In the genomic region with DNA sequence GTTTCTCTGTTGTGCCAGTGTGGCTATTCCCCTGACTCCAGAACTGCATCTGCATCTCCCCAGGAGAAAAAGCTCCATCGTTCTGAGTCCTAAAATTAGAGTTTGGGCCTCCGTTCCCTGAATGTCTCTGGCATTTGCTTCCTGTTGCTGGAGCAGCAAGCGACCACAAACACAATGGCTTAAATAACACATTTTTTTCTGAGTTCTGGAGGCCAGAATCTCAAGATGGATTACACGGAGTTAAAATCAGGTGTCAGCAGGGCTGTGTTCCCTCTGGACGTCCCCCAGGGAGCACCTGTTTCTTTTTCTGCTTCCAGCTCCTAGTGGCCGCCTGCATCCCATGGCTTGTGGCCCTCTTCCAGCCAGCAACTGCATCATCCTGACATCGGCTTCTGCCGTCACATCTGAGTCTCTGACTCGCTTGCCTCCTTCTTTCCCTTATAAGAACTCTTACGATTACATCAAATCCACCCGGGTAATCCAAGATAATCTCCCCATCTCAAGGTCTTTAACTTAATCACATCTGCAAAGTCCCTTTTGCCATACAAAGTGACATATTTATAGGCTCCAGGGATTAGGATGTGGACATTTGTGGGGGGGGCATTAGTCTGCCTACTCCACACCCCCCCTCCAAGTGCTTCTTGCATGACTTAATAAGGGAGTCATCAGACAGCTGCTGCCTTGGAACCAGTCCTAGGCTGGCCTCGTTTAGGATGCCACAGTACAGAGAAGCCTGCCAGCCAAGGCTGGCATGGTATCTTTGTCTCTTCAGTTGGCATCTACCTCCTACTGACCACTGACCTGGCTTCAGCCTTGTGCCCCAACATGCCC, we compare ENCODE assay signal across 12 mouse cellular contexts. TPM values are rescaled to one million over a fixed set of nuclear protein-coding genes. Genes with fewer than 3 reads are reported as not detected.
A peak's percentile ranks its signal among the peaks of the same experiment; 100 is the strongest.
DNase-seq lines count a peak whose midpoint lies in the region; ATAC-seq and TF ChIP-seq lines count a peak whose summit lies in the region.
"Had no signal": no experiment of that assay in that cellular context is flagged by ENCODE, and none has a peak within 500 bp of the region (broad histone marks: within the 10 kb centered on the region; RNA-seq: fewer than 3 reads in every experiment).

No protein-coding gene starts in this region.

- 0 out of 2 replicates have a peak overlapping the region, but pooled peaks have one; percentile 2 for H3K9ac ChIP-seq in forebrain, embryonic 13.5 days
- no peak overlapping the region for H3K9ac ChIP-seq in forebrain, embryonic 11.5 days (ENCODE audit: low read length)
- no peak overlapping the region for H3K9ac ChIP-seq in hindbrain, postnatal 0 days (replicated peaks; ENCODE audit: low read length)
- no peak overlapping the region for H3K9ac ChIP-seq in stomach, embryonic 16.5 days (ENCODE audit: low read length)
- H3K9ac ChIP-seq: lung, embryonic 14.5 days had no signal

- no peak overlapping the region for H3K27ac ChIP-seq in forebrain, embryonic 13.5 days
- H3K27ac ChIP-seq in forebrain, embryonic 11.5 days (ENCODE audit: low read depth, low read length): no peak overlapping the region
- H3K27ac ChIP-seq in hindbrain, postnatal 0 days: peak overlapping the region; percentile 37; the same call in 1 of the 2 replicates
- peak overlapping the region; percentile 56 for H3K27ac ChIP-seq in stomach, embryonic 16.5 days (ENCODE audit: low read length)
- no peak overlapping the region for H3K27ac ChIP-seq in thymus, adult 2 months (ENCODE audit: control insufficient read depth, insufficient read depth, low read length)

- no peak for DNase-seq in forebrain, embryonic 11.5 days (ENCODE audit: low spot score)
- DNase-seq in right cerebral cortex, adult 18-20 months: peak; percentile 46
- no peak for DNase-seq in right cerebral cortex, postnatal 36 days (ENCODE audit: low spot score in 2 of 2)
- DNase-seq in hindbrain, postnatal 0 days (ENCODE audit: low spot score): peak; percentile 84
- no peak for DNase-seq in adrenal gland, postnatal 4 days (ENCODE audit: low spot score in 2 of 2)
- no peak for DNase-seq in thymus, adult 2 months
- DNase-seq: kidney, adult 2 months; lung, embryonic 14.5 days; right cerebral cortex, postnatal 4 days had no signal

- no peaks in the 10 kb centered on the region for H3K36me3 ChIP-seq in forebrain, embryonic 13.5 days (ENCODE audit: poor library complexity, severe bottlenecking)
- no peaks in the 10 kb centered on the region for H3K36me3 ChIP-seq in forebrain, embryonic 11.5 days (ENCODE audit: control insufficient read depth, insufficient read depth, low read length)
- no peaks in the 10 kb centered on the region for H3K36me3 ChIP-seq in hindbrain, postnatal 0 days (ENCODE audit: insufficient read depth, low read length)
- H3K36me3 ChIP-seq in stomach, embryonic 16.5 days (ENCODE audit: control insufficient read depth, insufficient read depth, low read length): no peaks in the 10 kb centered on the region
- no peaks in the 10 kb centered on the region for H3K36me3 ChIP-seq in thymus, adult 2 months (ENCODE audit: control insufficient read depth, insufficient read depth, low read length)

- no peak; the same call in 1 of the 2 replicates for TF ChIP-seq CTCF in hindbrain, postnatal 0 days (IDR thresholded peaks at IDR 0.05; ENCODE audit: low read depth)
- no peak for TF ChIP-seq CTCF in thymus, adult 2 months (IDR thresholded peaks at IDR 0.05; ENCODE audit: borderline replicate concordance, control insufficient read depth, extremely low read depth, insufficient read depth, low read length, poor library complexity)

- H3K27me3 ChIP-seq in forebrain, embryonic 13.5 days: no peaks in the 10 kb centered on the region
- no peaks in the 10 kb centered on the region; the same call in 1 of the 2 replicates for H3K27me3 ChIP-seq in forebrain, embryonic 11.5 days (ENCODE audit: control insufficient read depth, insufficient read depth, low read length)
- H3K27me3 ChIP-seq in hindbrain, postnatal 0 days (ENCODE audit: insufficient read depth, low read length): no peaks in the 10 kb centered on the region
- H3K27me3 ChIP-seq in stomach, embryonic 16.5 days (ENCODE audit: control insufficient read depth, insufficient read depth, low read length): no peaks in the 10 kb centered on the region; the same call in 1 of the 2 replicates
- H3K27me3 ChIP-seq in thymus, adult 2 months (ENCODE audit: control insufficient read depth, insufficient read depth, low read length): no peaks in the 10 kb centered on the region

- WGBS in forebrain, embryonic 13.5 days: 49% methylated on average over 12 of the region's 12 CpGs
- WGBS in forebrain, embryonic 11.5 days: 58% methylated on average over 12 of the region's 12 CpGs
- 24% methylated on average over 12 of the region's 12 CpGs for WGBS in hindbrain, postnatal 0 days
- WGBS in stomach, embryonic 16.5 days: 38% methylated on average over 12 of the region's 12 CpGs
- WGBS in thymus, adult 2 months: 86% methylated on average over 12 of the region's 12 CpGs

- no peak for TF ChIP-seq POLR2A in thymus, adult 2 months (IDR thresholded peaks at IDR 0.05; ENCODE audit: control insufficient read depth, extremely low read depth, insufficient read depth, low read length, poor library complexity)

- no peak overlapping the region for H3K4me3 ChIP-seq in forebrain, embryonic 13.5 days
- H3K4me3 ChIP-seq in forebrain, embryonic 11.5 days (ENCODE audit: low read depth, low read length): no peak overlapping the region
- no peak overlapping the region for H3K4me3 ChIP-seq in hindbrain, postnatal 0 days (ENCODE audit: low read length)
- H3K4me3 ChIP-seq in stomach, embryonic 16.5 days (replicated peaks; ENCODE audit: low read length): no peak overlapping the region
- no peak overlapping the region for H3K4me3 ChIP-seq in thymus, adult 2 months (ENCODE audit: control insufficient read depth, insufficient read depth, low read length)

- no peaks in the 10 kb centered on the region for H3K9me3 ChIP-seq in forebrain, embryonic 13.5 days (replicated peaks)
- H3K9me3 ChIP-seq in forebrain, embryonic 11.5 days (ENCODE audit: control insufficient read depth, low read length): no peaks in the 10 kb centered on the region
- H3K9me3 ChIP-seq in hindbrain, postnatal 0 days (ENCODE audit: low read length): no peaks in the 10 kb centered on the region
- H3K9me3 ChIP-seq in stomach, embryonic 16.5 days (replicated peaks; ENCODE audit: control insufficient read depth, low read length): no peaks in the 10 kb centered on the region

- no peak for ATAC-seq in forebrain, embryonic 13.5 days
- ATAC-seq in forebrain, embryonic 11.5 days (replicated peaks; ENCODE audit: low FRiP score): no peak
- peak; percentile 54 for ATAC-seq in hindbrain, postnatal 0 days
- ATAC-seq in stomach, embryonic 16.5 days (ENCODE audit: insufficient read depth, low FRiP score): peak; percentile 71

- no peak overlapping the region for H3K4me2 ChIP-seq in forebrain, embryonic 13.5 days
- H3K4me2 ChIP-seq in forebrain, embryonic 11.5 days (ENCODE audit: low read depth, low read length, severe bottlenecking): no peak overlapping the region
- no peak overlapping the region for H3K4me2 ChIP-seq in hindbrain, postnatal 0 days (ENCODE audit: low read depth, low read length)
- H3K4me2 ChIP-seq in stomach, embryonic 16.5 days (ENCODE audit: low read depth, low read length): no peak overlapping the region
- H3K4me2 ChIP-seq: lung, embryonic 14.5 days had no signal

- H3K4me1 ChIP-seq in forebrain, embryonic 13.5 days: peaks cover 51% of the 10 kb centered on the region
- peaks cover 3% of the 10 kb centered on the region for H3K4me1 ChIP-seq in forebrain, embryonic 11.5 days (replicated peaks; ENCODE audit: control insufficient read depth, insufficient read depth, low read length)
- H3K4me1 ChIP-seq in hindbrain, postnatal 0 days (ENCODE audit: insufficient read depth, low read length): peaks cover 20% of the 10 kb centered on the region
- peaks cover 8% of the 10 kb centered on the region for H3K4me1 ChIP-seq in stomach, embryonic 16.5 days (ENCODE audit: control insufficient read depth, insufficient read depth, low read length)
- no peaks in the 10 kb centered on the region for H3K4me1 ChIP-seq in thymus, adult 2 months (replicated peaks; ENCODE audit: control insufficient read depth, insufficient read depth, low read length)

RNA-seq across cellular contexts. Expression of a gene that starts 21.0 kb away (rescaled TPM):
- 47.8 and 50.6 TPM in 2 replicates for polyA plus RNA-seq in forebrain, embryonic 13.5 days (2015; fragmentation: Nextera tagmentation; extraction: Ambion mirVana)
- 28.1 and 34.5 TPM in 2 replicates for polyA plus RNA-seq in forebrain, embryonic 11.5 days (2014; fragmentation: Nextera tagmentation; extraction: Ambion mirVana)
- 179 and 205 TPM in 2 replicates for total RNA-seq in hindbrain, postnatal 0 days (2014; rRNA removed)
- polyA plus RNA-seq in hindbrain, postnatal 0 days (2015; fragmentation: Nextera tagmentation; extraction: Ambion mirVana): 139 and 141 TPM in 2 replicates
- polyA plus RNA-seq in stomach, embryonic 16.5 days (2015; fragmentation: Nextera tagmentation; extraction: Ambion mirVana): 22.8 and 23.0 TPM in 2 replicates
- 1 to 10 TPM; 8.9 to 9.1 TPM for total RNA-seq in adrenal gland, postnatal 4 days (2021)
- polyA plus RNA-seq in thymus, adult 2 months (2012; rRNA removed): 7.5 and 10.3 TPM in 2 replicates

RNA-seq across cellular contexts. Expression of a gene that starts 49.6 kb away (rescaled TPM):
- polyA plus RNA-seq in forebrain, embryonic 13.5 days (2015; fragmentation: Nextera tagmentation; extraction: Ambion mirVana): 1.0 and 2.2 TPM in 2 replicates
- polyA plus RNA-seq in forebrain, embryonic 11.5 days (2014; fragmentation: Nextera tagmentation; extraction: Ambion mirVana): 1.2 and 1.9 TPM in 2 replicates
- total RNA-seq in hindbrain, postnatal 0 days (2014; rRNA removed): 3.6 and 4.5 TPM in 2 replicates
- polyA plus RNA-seq in hindbrain, postnatal 0 days (2015; fragmentation: Nextera tagmentation; extraction: Ambion mirVana): 3.0 and 4.8 TPM in 2 replicates
- polyA plus RNA-seq in stomach, embryonic 16.5 days (2015; fragmentation: Nextera tagmentation; extraction: Ambion mirVana): 4.7 and 5.1 TPM in 2 replicates
- total RNA-seq in adrenal gland, postnatal 4 days (2021): 1 to 10 TPM in 1 of 2 experiments, under 1 TPM in 1; 0.11 to 1.9 TPM
- polyA plus RNA-seq in thymus, adult 2 months (2012; rRNA removed): 0.18 and 0.96 TPM in 2 replicates
- total RNA-seq: adrenal gland, postnatal 36 days had no signal

RNA-seq across cellular contexts. Expression of a gene that starts 49.8 kb away (rescaled TPM):
- polyA plus RNA-seq in forebrain, embryonic 13.5 days (2015; fragmentation: Nextera tagmentation; extraction: Ambion mirVana): 8.0 and 10.8 TPM in 2 replicates
- polyA plus RNA-seq in forebrain, embryonic 11.5 days (2014; fragmentation: Nextera tagmentation; extraction: Ambion mirVana): 6.2 and 6.7 TPM in 2 replicates
- total RNA-seq in hindbrain, postnatal 0 days (2014; rRNA removed): 136 and 193 TPM in 2 replicates
- polyA plus RNA-seq in hindbrain, postnatal 0 days (2015; fragmentation: Nextera tagmentation; extraction: Ambion mirVana): 17.7 and 21.2 TPM in 2 replicates
- 2.9 and 3.0 TPM in 2 replicates for polyA plus RNA-seq in stomach, embryonic 16.5 days (2015; fragmentation: Nextera tagmentation; extraction: Ambion mirVana)
- total RNA-seq in adrenal gland, postnatal 4 days (2021): 10 to 100 TPM; 31.2 to 34.6 TPM
- 23.0 and 29.8 TPM in 2 replicates for polyA plus RNA-seq in thymus, adult 2 months (2012; rRNA removed)

Comparison
In these comparisons a context has a peak if more than half of its experiments do, and no peak if none do; other contexts are left out.
1. DNase-seq: peak in right cerebral cortex, adult 18-20 months (single experiment) and hindbrain, postnatal 0 days (single experiment); none in forebrain, embryonic 11.5 days (single experiment), right cerebral cortex, postnatal 36 days (0 of 2), adrenal gland, postnatal 4 days (0 of 2) and thymus, adult 2 months (single experiment).
2. ATAC-seq: peak in hindbrain, postnatal 0 days (single experiment) and stomach, embryonic 16.5 days (single experiment); none in forebrain, embryonic 13.5 days (single experiment) and forebrain, embryonic 11.5 days (single experiment).
3. H3K27ac ChIP-seq: peak in hindbrain, postnatal 0 days (single experiment) and stomach, embryonic 16.5 days (single experiment); none in forebrain, embryonic 13.5 days (single experiment), forebrain, embryonic 11.5 days (single experiment) and thymus, adult 2 months (single experiment).